Comparison of ENCODE assay signal across 8 mouse cellular contexts in genomic region chr9:63378174-63378573, GRCm38 (mm10). TPM values are rescaled to one million over a fixed set of nuclear protein-coding genes. Genes with fewer than 3 reads are reported as not detected.
A peak's percentile ranks its signal among the peaks of the same experiment; 100 is the strongest.
DNase-seq lines count a peak whose midpoint lies in the region; ATAC-seq and TF ChIP-seq lines count a peak whose summit lies in the region.

No protein-coding gene starts in this region.

- no peak for ATAC-seq in heart, embryonic 11.5 days (replicated peaks; ENCODE audit: insufficient number of reproducible peaks, low FRiP score, low TSS enrichment)
- ATAC-seq in G1E (ENCODE audit: extremely low read depth, insufficient number of reproducible peaks, low FRiP score, poor library complexity, severe bottlenecking) = no peak
- no peak for ATAC-seq in forebrain, postnatal 0 days
- no peak for ATAC-seq in liver, embryonic 16.5 days (ENCODE audit: low read depth)

- H3K27ac ChIP-seq in heart, embryonic 11.5 days (ENCODE audit: low read depth, low read length) = peak overlapping the region; percentile 90; the same call in 1 of the 2 replicates
- no peak overlapping the region for H3K27ac ChIP-seq in forebrain, postnatal 0 days (ENCODE audit: low read depth, low read length)
- H3K27ac ChIP-seq in liver, embryonic 16.5 days (ENCODE audit: low read length) = peak overlapping the region; percentile 79

- H3K9ac ChIP-seq in heart, embryonic 11.5 days (ENCODE audit: low read depth, low read length) = peak overlapping the region; percentile 93
- H3K9ac ChIP-seq in forebrain, postnatal 0 days = peak overlapping the region; percentile 95
- peak overlapping the region; percentile 83 for H3K9ac ChIP-seq in liver, embryonic 16.5 days (ENCODE audit: low read depth, low read length)

- TF ChIP-seq CTCF in G1E (IDR thresholded peaks at IDR 0.05; ENCODE audit: low read depth, low read length) = no peak
- TF ChIP-seq CTCF in forebrain, postnatal 0 days (IDR thresholded peaks at IDR 0.05; ENCODE audit: low read depth) = no peak

- intact Hi-C loops in heart, postnatal 36 days (cut with DNase I) = loop anchor here (10.0 kb wide), 1 partner anchor 563 kb away; the partner anchor contains the start of gene Fem1b

- H3K36me3 ChIP-seq in heart, embryonic 11.5 days (ENCODE audit: control insufficient read depth, insufficient read depth, low read length) = no peaks in the 10 kb centered on the region
- peaks cover 29% of the 10 kb centered on the region for H3K36me3 ChIP-seq in G1E (replicated peaks)
- no peaks in the 10 kb centered on the region for H3K36me3 ChIP-seq in forebrain, postnatal 0 days (ENCODE audit: insufficient read depth)
- H3K36me3 ChIP-seq in liver, embryonic 16.5 days (ENCODE audit: control insufficient read depth, insufficient read depth) = no peaks in the 10 kb centered on the region

- peak overlapping the region; percentile 83 for H3K4me3 ChIP-seq in heart, embryonic 11.5 days (ENCODE audit: low read depth, low read length)
- H3K4me3 ChIP-seq in G1E (ENCODE audit: low read depth, low read length) = peak overlapping the region; percentile 82
- peak overlapping the region; percentile 89 for H3K4me3 ChIP-seq in forebrain, postnatal 0 days (ENCODE audit: low read depth, low read length)
- H3K4me3 ChIP-seq in liver, embryonic 16.5 days (ENCODE audit: low read depth, low read length) = peak overlapping the region; percentile 81

- 21% methylated on average over 8 of the region's 8 CpGs for WGBS in heart, embryonic 11.5 days (ENCODE audit: insufficient replicate concordance)
- 13% methylated on average over 8 of the region's 8 CpGs for WGBS in forebrain, postnatal 0 days
- 13% methylated on average over 8 of the region's 8 CpGs for WGBS in liver, embryonic 16.5 days (ENCODE audit: insufficient replicate concordance)

- DNase-seq in heart, postnatal 36 days = no peak
- no peak for DNase-seq in G1E (ENCODE audit: low spot score)
- no peak for DNase-seq in forebrain, postnatal 0 days
- no peak for DNase-seq in urinary bladder, postnatal 36 days (ENCODE audit: low spot score in 2 of 2)
- DNase-seq in urinary bladder, postnatal 4 days (ENCODE audit: low spot score in 2 of 2) = no peak
- DNase-seq in kidney, adult 8-10 months = no peak

- H3K4me1 ChIP-seq in heart, embryonic 11.5 days (ENCODE audit: control insufficient read depth, insufficient read depth, low read length) = peaks cover 30% of the 10 kb centered on the region
- H3K4me1 ChIP-seq in G1E (ENCODE audit: insufficient read depth, low read depth, low read length) = peaks cover 55% of the 10 kb centered on the region
- H3K4me1 ChIP-seq in forebrain, postnatal 0 days (ENCODE audit: insufficient read depth) = peaks cover 19% of the 10 kb centered on the region
- peaks cover 14% of the 10 kb centered on the region for H3K4me1 ChIP-seq in liver, embryonic 16.5 days (ENCODE audit: control insufficient read depth, low read depth, low read length)

- peak overlapping the region; percentile 82 for H3K4me2 ChIP-seq in heart, embryonic 11.5 days
- peak overlapping the region; percentile 93 for H3K4me2 ChIP-seq in forebrain, postnatal 0 days (ENCODE audit: low read depth)
- peak overlapping the region; percentile 69 for H3K4me2 ChIP-seq in liver, embryonic 16.5 days (ENCODE audit: low read depth, low read length)

- H3K27me3 ChIP-seq in heart, embryonic 11.5 days (ENCODE audit: control insufficient read depth, insufficient read depth, low read length) = no peaks in the 10 kb centered on the region
- H3K27me3 ChIP-seq in G1E (ENCODE audit: insufficient read depth, low read length) = no peaks in the 10 kb centered on the region
- H3K27me3 ChIP-seq in forebrain, postnatal 0 days (ENCODE audit: insufficient read depth, low read length) = no peaks in the 10 kb centered on the region
- no peaks in the 10 kb centered on the region for H3K27me3 ChIP-seq in liver, embryonic 16.5 days (ENCODE audit: control insufficient read depth, insufficient read depth, low read depth, low read length)

- H3K9me3 ChIP-seq in heart, embryonic 11.5 days (replicated peaks; ENCODE audit: control insufficient read depth, low read length) = no peaks in the 10 kb centered on the region
- no peaks in the 10 kb centered on the region for H3K9me3 ChIP-seq in G1E (replicated peaks)
- no peaks in the 10 kb centered on the region for H3K9me3 ChIP-seq in forebrain, postnatal 0 days (ENCODE audit: low read length)
- no peaks in the 10 kb centered on the region for H3K9me3 ChIP-seq in liver, embryonic 16.5 days (replicated peaks; ENCODE audit: control insufficient read depth, low read length)

RNA-seq across cellular contexts. Expression of gene Map2k5, which starts 0.5 kb away (rescaled TPM):
- 26.8 and 30.7 TPM in 2 replicates for polyA plus RNA-seq in heart, embryonic 11.5 days (2014; fragmentation: Nextera tagmentation; extraction: Ambion mirVana)
- 10 to 100 TPM; 18.9 to 19.2 TPM for total RNA-seq in heart, postnatal 36 days (2021)
- total RNA-seq in G1E (2014; fragmentation: Nextera tagmentation) (27.5 and 32.4 TPM in 2 replicates), G1E (2017) (17.9 and 18.0 TPM in 2 replicates)
- 31.8 and 42.9 TPM in 2 replicates for polyA plus RNA-seq in G1E (2012)
- 16.4 and 21.1 TPM in 2 replicates for total RNA-seq in forebrain, postnatal 0 days (2014; rRNA removed)
- 33.1 and 37.7 TPM in 2 replicates for polyA plus RNA-seq in forebrain, postnatal 0 days (2015; fragmentation: Nextera tagmentation; extraction: Ambion mirVana)
- 7.7 and 7.8 TPM in 2 replicates for polyA plus RNA-seq in liver, embryonic 16.5 days (2015; fragmentation: Nextera tagmentation; extraction: Ambion mirVana)

RNA-seq across cellular contexts. Expression of gene 2300009A05Rik, which starts 20.9 kb away (rescaled TPM):
- 52.3 and 55.6 TPM in 2 replicates for polyA plus RNA-seq in heart, embryonic 11.5 days (2014; fragmentation: Nextera tagmentation; extraction: Ambion mirVana)
- total RNA-seq in heart, postnatal 36 days (2021) = 10 to 100 TPM; 34.8 to 35.9 TPM
- total RNA-seq in G1E (2014; fragmentation: Nextera tagmentation) = 19.6 and 26.6 TPM in 2 replicates
- 11.0 and 16.0 TPM in 2 replicates for total RNA-seq in G1E (2017)
- 57.7 and 70.7 TPM in 2 replicates for polyA plus RNA-seq in G1E (2012)
- total RNA-seq in forebrain, postnatal 0 days (2014; rRNA removed) = 23.0 and 28.8 TPM in 2 replicates
- 83.2 and 98.5 TPM in 2 replicates for polyA plus RNA-seq in forebrain, postnatal 0 days (2015; fragmentation: Nextera tagmentation; extraction: Ambion mirVana)
- 21.5 and 22.6 TPM in 2 replicates for polyA plus RNA-seq in liver, embryonic 16.5 days (2015; fragmentation: Nextera tagmentation; extraction: Ambion mirVana)
